Mouse (Mus musculus): Measurements from ENCODE around the gene Disp2. TPM values are rescaled to one million over a fixed set of nuclear protein-coding genes. Genes with fewer than 3 reads are reported as not detected.

The Disp2 gene
- total RNA-seq, 2 experiments from 2014 or later: 0.06 to 0.07 TPM

- DNase-seq: no peak
- intact Hi-C loops (cut with DNase I; ENCODE audit: low total_unique reads): no loop called here
These were observed 25.4 kb upstream of the Disp2 start for GRCm38 (mm10) chr2:118754143-118754542.

DNA sequence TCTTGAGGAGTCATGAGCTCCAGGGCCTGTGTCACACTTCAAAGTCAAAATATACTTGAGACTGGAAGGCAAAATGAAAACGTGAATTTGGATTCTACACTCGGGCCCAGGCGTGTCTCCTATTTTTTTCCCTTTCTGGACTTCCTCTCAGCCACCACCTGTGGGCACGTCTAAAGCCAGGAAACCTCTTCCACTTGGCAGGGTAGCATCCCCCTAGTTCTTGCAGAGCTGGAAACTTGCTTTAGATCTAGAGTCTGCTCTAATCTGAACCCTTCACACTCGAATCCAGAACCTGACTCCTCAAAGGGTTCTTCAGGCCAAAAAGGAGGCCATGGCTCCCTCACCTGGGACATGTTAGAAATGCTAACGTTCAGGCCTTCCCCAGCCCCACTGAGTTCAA lies 24.1 kb upstream of the Disp2 start:
- no peak for DNase-seq
- intact Hi-C loops (cut with DNase I; ENCODE audit: low total_unique reads): no loop called here

- intact Hi-C loops (cut with DNase I; ENCODE audit: low total_unique reads): no loop called here
- DNase-seq: no peak
These were observed 23.4 kb upstream of the Disp2 start for GRCm38 (mm10) chr2:118756103-118756502.

DNA sequence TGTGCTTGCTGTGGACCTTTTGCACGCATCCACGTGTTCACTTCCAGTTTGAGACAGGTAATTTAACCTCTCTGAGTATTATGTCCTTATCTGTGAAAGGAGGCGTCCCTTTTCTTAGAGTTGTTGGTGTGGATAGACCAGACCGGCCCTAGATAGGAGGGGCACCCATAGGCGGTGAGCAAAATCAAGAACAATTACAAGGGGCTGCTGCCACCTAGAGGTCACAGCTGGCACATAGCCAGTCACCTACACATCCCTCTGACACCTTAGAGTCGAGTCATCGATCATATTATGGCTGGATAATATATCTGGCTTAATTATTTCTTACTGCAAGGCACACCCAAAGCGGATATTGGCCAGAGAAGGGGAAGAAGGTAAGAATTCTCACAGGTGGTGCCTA lies 19.7 kb upstream of the Disp2 start:
- intact Hi-C loops (cut with DNase I; ENCODE audit: low total_unique reads): no loop called here
- no peak for DNase-seq

DNA sequence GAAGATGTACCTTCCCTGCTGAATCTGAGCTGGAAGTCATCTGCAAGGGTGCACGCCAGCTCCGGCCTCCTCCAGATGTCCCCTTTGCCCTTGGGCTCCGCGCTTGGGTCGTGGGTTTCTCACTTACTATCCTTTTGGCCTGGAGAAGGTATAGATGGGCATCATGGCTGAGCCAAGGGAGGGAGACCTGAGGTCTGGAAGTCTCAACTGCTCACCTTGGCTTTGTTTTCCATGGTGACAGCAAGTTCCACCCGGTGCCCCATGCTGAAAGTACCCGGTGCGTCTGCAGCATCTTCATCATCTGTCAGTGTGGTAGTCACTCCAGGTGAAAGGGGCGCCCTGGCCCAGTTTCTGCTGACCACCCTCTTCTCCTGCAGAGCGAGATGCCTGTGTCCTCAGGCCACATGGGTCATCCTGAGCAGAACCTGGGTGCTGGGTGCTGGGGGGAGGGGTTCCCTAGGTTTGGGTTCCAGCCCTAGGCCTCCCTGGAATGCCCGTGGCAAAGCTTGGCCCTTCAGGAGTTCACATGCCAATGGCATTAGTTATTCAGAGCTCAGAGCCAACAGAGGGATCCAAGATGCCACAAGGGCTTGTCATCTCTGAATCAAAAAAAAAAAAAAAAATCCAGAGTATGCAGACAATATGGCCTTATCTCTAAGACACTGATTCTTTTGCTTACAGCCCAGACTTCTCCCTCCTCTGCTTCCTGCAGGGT lies 19.1 kb upstream of the Disp2 start:
- DNase-seq: no peak
- intact Hi-C loops (cut with DNase I; ENCODE audit: low total_unique reads): no loop called here

DNA sequence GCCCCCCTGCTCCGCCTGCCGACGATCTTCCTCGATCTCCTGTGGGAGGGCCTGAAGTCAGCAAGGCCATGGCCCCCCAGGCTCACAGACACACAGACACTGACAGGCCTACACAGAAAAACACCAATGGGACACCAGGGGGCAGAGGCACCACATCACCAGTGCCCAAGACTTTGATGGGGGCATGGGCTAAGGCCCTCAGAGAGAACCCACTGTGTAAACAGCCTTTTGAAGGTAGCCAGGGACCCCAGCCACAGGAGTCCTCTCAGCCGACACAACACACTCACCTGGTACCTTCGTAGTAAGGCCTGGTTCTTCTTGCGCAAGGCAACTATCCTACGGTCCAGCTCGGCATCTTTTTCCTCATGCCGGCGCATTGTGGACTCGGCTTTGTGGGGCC lies 18.2 kb upstream of the Disp2 start:
- intact Hi-C loops (cut with DNase I; ENCODE audit: low total_unique reads): no loop called here
- no peak for DNase-seq

GRCm38 (mm10) chr2:118761906-118762783 lies 17.4 kb upstream of the Disp2 start, which contains the start of gene Ccdc9b:
TSS of gene Ccdc9b (minus strand) at chr2:118762661.
- DNase-seq: peak; percentile 92
- intact Hi-C loops (cut with DNase I; ENCODE audit: low total_unique reads): no loop called here

DNA sequence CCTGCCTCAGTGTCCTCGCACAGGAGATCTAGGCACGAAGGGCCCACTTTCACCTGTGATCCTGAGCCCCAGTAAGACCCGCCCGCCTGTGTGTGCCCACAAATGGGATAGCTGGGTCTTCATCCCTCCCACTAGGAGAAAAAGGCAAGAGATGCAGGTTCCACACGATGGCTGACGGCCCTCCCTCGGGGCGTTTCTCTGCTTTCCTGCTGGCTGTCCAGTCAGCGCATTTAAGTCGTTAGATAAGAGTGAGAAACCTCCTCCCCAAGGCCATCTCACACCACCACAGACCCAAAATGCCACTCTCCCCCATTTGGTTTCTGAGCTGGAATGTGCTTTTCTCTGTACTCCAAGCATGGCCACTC lies 16.8 kb upstream of the Disp2 start:
- intact Hi-C loops (cut with DNase I; ENCODE audit: low total_unique reads): no loop called here
- no peak for DNase-seq

DNA sequence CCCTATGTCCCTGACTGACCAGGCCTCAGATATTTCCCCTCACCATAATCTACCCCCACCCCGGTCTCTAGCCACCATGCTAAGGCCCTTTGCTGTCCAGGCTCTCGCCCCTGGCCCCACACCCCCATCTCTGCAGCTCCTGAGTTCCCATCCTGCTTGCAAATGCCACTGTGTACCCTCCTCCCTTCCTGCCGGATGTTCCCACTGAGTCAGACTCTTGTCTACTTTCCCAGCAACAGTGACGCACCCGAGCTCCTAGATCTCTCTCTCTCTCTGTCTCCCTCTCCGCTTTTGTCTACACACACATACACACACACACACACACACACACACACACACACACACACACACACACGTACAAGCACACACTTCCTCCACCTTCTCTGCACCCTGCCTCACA lies 16.1 kb upstream of the Disp2 start:
- no peak for DNase-seq
- intact Hi-C loops (cut with DNase I; ENCODE audit: low total_unique reads): no loop called here

DNA sequence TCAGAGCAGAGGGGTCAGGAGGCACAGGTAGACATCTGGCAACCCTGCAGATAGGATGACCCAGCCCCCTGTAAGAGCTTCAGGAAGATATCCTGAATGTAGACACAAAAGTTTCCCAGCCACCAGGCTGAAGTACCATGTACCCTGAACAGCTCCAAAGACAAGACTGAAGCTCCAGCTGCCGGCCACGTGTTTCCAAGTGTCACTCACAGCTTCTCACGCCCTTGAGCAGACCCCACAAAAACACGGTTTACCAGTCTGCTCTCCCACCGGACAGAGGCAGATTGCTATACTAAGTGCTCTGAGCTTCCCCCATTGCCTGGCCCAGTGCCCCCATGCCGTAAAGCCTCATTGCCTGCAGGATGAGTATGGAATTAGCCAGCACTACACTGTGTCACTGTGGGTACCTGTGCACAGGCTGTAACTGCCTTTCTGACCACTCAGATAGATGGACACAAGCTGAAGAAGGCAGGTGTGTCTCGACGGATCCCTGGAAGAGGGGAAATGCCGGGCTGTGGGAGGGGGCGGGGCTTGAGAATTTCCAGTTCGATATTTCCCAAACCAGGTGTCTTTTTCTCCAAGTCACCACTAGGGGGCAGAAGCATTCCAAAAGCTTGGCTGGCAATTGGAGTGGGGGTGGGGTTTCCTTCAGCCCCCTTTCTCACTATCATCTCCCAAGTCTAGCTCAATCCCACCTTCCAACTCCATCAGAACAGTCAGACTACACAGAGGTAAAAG lies 15.3 kb upstream of the Disp2 start:
- intact Hi-C loops (cut with DNase I; ENCODE audit: low total_unique reads): no loop called here
- DNase-seq: no peak

DNA sequence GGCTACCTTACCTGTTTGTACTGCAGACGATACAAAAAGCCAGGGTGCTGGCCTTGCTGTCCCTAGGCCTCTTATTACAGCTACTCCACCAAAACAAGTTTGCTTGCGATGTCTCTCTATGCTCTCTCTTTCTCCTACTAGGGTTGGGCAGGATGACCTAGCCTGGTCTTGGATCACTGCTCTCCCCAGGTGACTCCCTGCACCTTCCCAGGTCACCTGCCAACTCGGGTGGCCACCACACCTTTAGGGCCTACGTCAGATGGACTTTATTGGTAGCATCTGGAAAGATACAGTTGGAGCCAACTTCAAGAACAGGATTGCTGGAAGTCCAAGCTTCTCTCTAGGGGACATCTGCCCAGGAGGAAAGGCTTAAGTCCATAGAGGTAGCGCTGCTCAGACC lies 14.6 kb upstream of the Disp2 start:
- no peak for DNase-seq
- intact Hi-C loops (cut with DNase I; ENCODE audit: low total_unique reads): no loop called here

- intact Hi-C loops (cut with DNase I; ENCODE audit: low total_unique reads): no loop called here
- no peak for DNase-seq
These were observed 13.2 kb upstream of the Disp2 start for GRCm38 (mm10) chr2:118766041-118767033.

- intact Hi-C loops (cut with DNase I; ENCODE audit: low total_unique reads): no loop called here
- no peak for DNase-seq
These were observed 7.2 kb upstream of the Disp2 start, which contains the start of gene Phgr1 for GRCm38 (mm10) chr2:118772158-118772874. TSS of gene Phgr1 (plus strand) at chr2:118772769.

GRCm38 (mm10) chr2:118774536-118774935 lies 5.0 kb upstream of the Disp2 start:
- intact Hi-C loops (cut with DNase I; ENCODE audit: low total_unique reads): no loop called here
- no peak for DNase-seq

- no peak for DNase-seq
- intact Hi-C loops (cut with DNase I; ENCODE audit: low total_unique reads): no loop called here
These were observed 4.1 kb upstream of the Disp2 start for GRCm38 (mm10) chr2:118775396-118775795.

- DNase-seq: no peak
- intact Hi-C loops (cut with DNase I; ENCODE audit: low total_unique reads): no loop called here
These were observed 3.7 kb upstream of the Disp2 start for GRCm38 (mm10) chr2:118775846-118776245.

DNA sequence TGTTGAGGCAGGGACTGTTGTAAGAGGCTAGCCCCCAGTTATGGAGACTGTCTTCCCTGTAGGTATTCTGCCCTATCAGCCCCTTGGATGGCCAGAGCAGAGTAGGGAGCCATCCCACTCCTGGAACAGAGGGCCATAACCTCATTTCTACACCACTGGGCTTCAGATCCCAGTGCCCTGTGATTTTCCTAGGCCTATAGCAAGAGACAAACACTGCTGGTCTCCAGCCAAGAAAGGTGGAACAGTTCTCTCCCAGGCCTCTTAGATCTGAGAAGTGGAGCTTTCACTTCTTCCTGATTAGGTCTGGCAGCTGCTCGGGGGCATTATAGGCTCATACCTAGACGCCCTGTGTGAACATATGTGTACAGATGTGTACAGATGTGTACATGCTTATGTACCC lies 3.2 kb upstream of the Disp2 start:
- DNase-seq: no peak
- intact Hi-C loops (cut with DNase I; ENCODE audit: low total_unique reads): no loop called here

GRCm38 (mm10) chr2:118778418-118778817 lies 1.1 kb upstream of the Disp2 start:
- intact Hi-C loops (cut with DNase I; ENCODE audit: low total_unique reads): no loop called here
- no peak for DNase-seq

- DNase-seq: no peak
- intact Hi-C loops (cut with DNase I; ENCODE audit: low total_unique reads): no loop called here
These were observed 454 bp upstream of the Disp2 start for GRCm38 (mm10) chr2:118779065-118779464.

Measured in gastrocnemius, postnatal 14 days (tissue).